Mouse (Mus musculus): ENCODE results near the gene Tshz2.

GRCm38 (mm10) chr2:169686697-169687430 lies 54.1 kb downstream of the Tshz2 start:
- TF ChIP-seq CTCF (IDR thresholded peaks at IDR 0.05; ENCODE audit: extremely low read depth, insufficient read depth, insufficient read length, insufficient replicate concordance) (no peak), POLR2A (IDR thresholded peaks at IDR 0.05; ENCODE audit: low read depth, low read length) (no peak)

All from spleen, adult 2 months (tissue).